Mouse (Mus musculus) midbrain, embryonic 15.5 days (tissue): Measurements from ENCODE around the gene Tmem266. TPM values are rescaled to one million over a fixed set of nuclear protein-coding genes. Genes with fewer than 3 reads are reported as not detected.

Experiments used
- ATAC-seq: fragments of 200-750 bp; cut with Nextera tagmentation; replicated peaks from 2 replicates; pipeline ENCODE4 v1.8.0; 2017; ENCODE audit warnings: moderate TSS enrichment
- H3K27ac ChIP-seq: fragments of 300-500 bp; sonication (generic); 2 replicates; pipeline ENCODE4 v1.5.1; 2015; ENCODE audit warnings: mild to moderate bottlenecking, inconsistent platforms
- H3K27me3 ChIP-seq: fragments of 300-500 bp; sonication (generic); replicated peaks from 2 replicates; pipeline ENCODE4 v1.6.1; 2015; ENCODE audit warnings: inconsistent platforms
- H3K36me3 ChIP-seq: fragments of 300-500 bp; sonication (generic); replicated peaks from 2 replicates; pipeline ENCODE4 v1.6.1; 2015; ENCODE audit warnings: inconsistent platforms
- H3K4me1 ChIP-seq: fragments of 300-500 bp; sonication (generic); 2 replicates; pipeline ENCODE4 v1.6.1; 2015; ENCODE audit warnings: inconsistent platforms
- H3K4me2 ChIP-seq: fragments of 300-500 bp; sonication (generic); 2 replicates; pipeline ENCODE4 v1.6.1; 2015; ENCODE audit warnings: inconsistent platforms, mild to moderate bottlenecking, moderate library complexity
- H3K4me3 ChIP-seq: fragments of 300-500 bp; sonication (generic); 2 replicates; pipeline ENCODE4 v1.5.1; 2015; ENCODE audit warnings: mild to moderate bottlenecking, inconsistent platforms
- H3K9ac ChIP-seq: fragments of 300-500 bp; sonication (generic); 2 replicates; pipeline ENCODE4 v1.6.1; 2015; ENCODE audit warnings: mild to moderate bottlenecking, inconsistent platforms
- H3K9me3 ChIP-seq: fragments of 300-500 bp; sonication (generic); 2 replicates; pipeline ENCODE4 v1.6.1; 2016; ENCODE audit warnings: inconsistent platforms
- WGBS: fragments of 180-500 bp; shearing (Covaris S2); methylation state at CpG from one replicate; pipeline ENCODE4 v1.1.7; 2015; ENCODE audit warnings: mixed read lengths; 5-methylcytosine and 5-hydroxymethylcytosine counted together
- polyA plus RNA-seq: library from polyadenylated mRNA; unstranded; fragments of >200 nt; fragmentation: Nextera tagmentation; extraction: Ambion mirVana; gene quantifications from 2 replicates; pipeline ENCODE4 v1.2.1, GENCODE M21; 2015

The Tmem266 gene
- polyA plus RNA-seq, 1 experiment from 2014 or later, result 5.8 TPM

DNA sequence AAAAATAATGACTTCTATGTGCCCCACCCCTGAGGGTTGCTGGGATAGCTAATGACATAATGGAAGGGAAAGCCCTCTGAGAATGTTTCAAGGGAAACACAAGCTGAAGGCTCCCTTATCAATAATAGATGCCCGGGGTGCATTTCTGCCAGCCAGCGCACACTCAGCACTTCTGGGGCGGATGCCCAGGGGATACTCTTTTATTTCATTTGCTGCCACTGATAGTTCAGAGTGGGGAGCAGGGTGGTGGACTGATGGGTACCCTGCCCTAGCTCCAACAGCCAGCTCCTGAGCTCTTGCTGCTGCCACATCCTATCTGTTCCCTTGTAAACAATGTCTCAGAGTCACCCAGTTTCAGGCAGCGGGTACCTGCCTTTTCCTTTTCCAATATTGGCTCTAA is 120.8 kb downstream of the Tmem266 start:
- H3K27me3 ChIP-seq, result no peaks in the 10 kb centered on the region
- no peak overlapping the region for H3K4me3 ChIP-seq
- no peak overlapping the region for H3K9ac ChIP-seq
- 85% methylated on average over 4 of the region's 4 CpGs for WGBS
- H3K9me3 ChIP-seq, result no peaks in the 10 kb centered on the region
- H3K4me1 ChIP-seq, result no peaks in the 10 kb centered on the region
- ATAC-seq, result no peak
- H3K27ac ChIP-seq, result no peak overlapping the region
- no peak overlapping the region for H3K4me2 ChIP-seq
- H3K36me3 ChIP-seq, result no peaks in the 10 kb centered on the region

- H3K9me3 ChIP-seq, result no peaks in the 10 kb centered on the region
- H3K9ac ChIP-seq, result no peak overlapping the region
- H3K4me1 ChIP-seq, result no peaks in the 10 kb centered on the region
- H3K4me2 ChIP-seq, result no peak overlapping the region
- no peaks in the 10 kb centered on the region for H3K27me3 ChIP-seq
- no peak overlapping the region for H3K4me3 ChIP-seq
- no peak for ATAC-seq
- H3K36me3 ChIP-seq, result no peaks in the 10 kb centered on the region
- WGBS, result 78% methylated on average over 1 of the region's 1 CpGs
- no peak overlapping the region for H3K27ac ChIP-seq
These were observed 122.4 kb downstream of the Tmem266 start for GRCm38 (mm10) chr9:55449108-55449507.

DNA sequence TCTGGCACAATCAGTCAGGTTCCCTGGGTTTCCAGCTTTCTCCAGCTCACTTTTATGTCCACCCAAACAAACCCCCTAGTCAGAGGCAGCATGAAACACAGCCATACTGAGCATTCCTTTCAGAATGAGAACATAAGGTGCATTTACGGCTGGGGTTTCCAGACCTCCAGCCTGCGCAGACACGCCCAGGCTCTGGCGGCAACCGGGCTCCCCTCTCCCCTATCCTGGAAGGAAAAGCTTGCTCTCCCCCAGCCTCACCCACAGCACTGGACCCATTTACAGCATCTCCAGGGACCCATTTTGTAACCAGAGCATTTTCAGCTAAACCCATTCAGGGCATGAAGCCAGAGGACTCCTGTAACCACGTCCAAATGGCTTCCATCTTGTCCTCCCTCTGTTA is 123.3 kb downstream of the Tmem266 start:
- Histone ChIP-seq H3K4me1 (no peaks in the 10 kb centered on the region), H3K36me3 (no peaks in the 10 kb centered on the region), H3K9ac (no peak overlapping the region), H3K4me2 (no peak overlapping the region), H3K4me3 (no peak overlapping the region), H3K27ac (no peak overlapping the region), H3K27me3 (no peaks in the 10 kb centered on the region), H3K9me3 (no peaks in the 10 kb centered on the region)
- no peak for ATAC-seq
- WGBS, result 90% methylated on average over 6 of the region's 6 CpGs

- Histone ChIP-seq H3K9me3 (no peaks in the 10 kb centered on the region), H3K27me3 (no peaks in the 10 kb centered on the region), H3K36me3 (no peaks in the 10 kb centered on the region), H3K4me1 (no peaks in the 10 kb centered on the region), H3K9ac (no peak overlapping the region), H3K4me2 (no peak overlapping the region), H3K4me3 (no peak overlapping the region), H3K27ac (no peak overlapping the region)
- ATAC-seq, result no peak
- 92% methylated on average over 3 of the region's 3 CpGs for WGBS
These were observed 124.7 kb downstream of the Tmem266 start for GRCm38 (mm10) chr9:55451426-55451825.

DNA sequence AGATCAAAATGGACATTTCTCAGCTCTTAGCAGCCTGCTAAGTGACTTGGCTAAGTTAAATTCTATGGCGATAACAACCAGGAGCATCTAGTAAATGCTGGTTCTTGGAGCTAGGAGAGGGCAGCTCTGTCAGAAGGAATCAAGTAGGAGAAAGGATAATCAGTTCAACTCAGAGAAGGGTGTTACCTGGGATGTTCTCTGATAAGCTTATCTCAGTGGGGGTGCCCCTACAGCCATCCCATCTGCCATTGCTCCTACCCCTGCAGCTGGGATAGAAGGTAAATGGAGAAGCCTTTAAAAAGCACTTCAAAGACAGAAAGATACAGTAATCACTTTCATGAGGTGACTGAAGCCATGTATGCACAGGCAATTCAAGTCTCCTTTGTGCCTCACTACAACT is 126.2 kb downstream of the Tmem266 start:
- ATAC-seq, result no peak
- no peaks in the 10 kb centered on the region for H3K27me3 ChIP-seq
- H3K36me3 ChIP-seq, result no peaks in the 10 kb centered on the region
- H3K9ac ChIP-seq, result no peak overlapping the region
- H3K4me3 ChIP-seq, result no peak overlapping the region
- H3K27ac ChIP-seq, result no peak overlapping the region
- no peak overlapping the region for H3K4me2 ChIP-seq
- H3K9me3 ChIP-seq, result no peaks in the 10 kb centered on the region
- no peaks in the 10 kb centered on the region for H3K4me1 ChIP-seq
- 88% methylated on average over 1 of the region's 1 CpGs for WGBS

DNA sequence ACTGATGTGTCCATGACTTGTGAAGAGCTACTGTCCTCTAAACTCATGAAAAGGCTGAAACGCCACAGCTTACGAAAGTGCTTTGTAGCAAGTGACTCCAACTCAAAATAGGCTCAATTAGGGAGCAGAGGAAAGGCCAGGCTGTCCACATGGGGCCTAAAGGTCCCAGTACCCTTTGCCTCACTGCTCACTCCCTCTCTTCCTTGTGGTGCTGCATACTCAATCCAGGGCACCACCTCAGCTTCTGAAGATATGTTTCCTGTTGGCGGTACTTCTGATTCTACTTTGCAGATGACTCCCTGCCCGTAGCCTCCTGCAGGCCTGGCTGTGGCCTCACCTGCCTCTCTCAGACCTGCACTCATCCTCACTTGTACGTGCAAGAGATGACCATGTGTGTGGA is 126.7 kb downstream of the Tmem266 start:
- no peak overlapping the region for H3K9ac ChIP-seq
- no peaks in the 10 kb centered on the region for H3K9me3 ChIP-seq
- no peaks in the 10 kb centered on the region for H3K4me1 ChIP-seq
- no peaks in the 10 kb centered on the region for H3K36me3 ChIP-seq
- no peak overlapping the region for H3K4me3 ChIP-seq
- no peak overlapping the region for H3K4me2 ChIP-seq
- no peak overlapping the region for H3K27ac ChIP-seq
- WGBS, result 88% methylated on average over 5 of the region's 5 CpGs
- no peak for ATAC-seq
- H3K27me3 ChIP-seq, result no peaks in the 10 kb centered on the region

DNA sequence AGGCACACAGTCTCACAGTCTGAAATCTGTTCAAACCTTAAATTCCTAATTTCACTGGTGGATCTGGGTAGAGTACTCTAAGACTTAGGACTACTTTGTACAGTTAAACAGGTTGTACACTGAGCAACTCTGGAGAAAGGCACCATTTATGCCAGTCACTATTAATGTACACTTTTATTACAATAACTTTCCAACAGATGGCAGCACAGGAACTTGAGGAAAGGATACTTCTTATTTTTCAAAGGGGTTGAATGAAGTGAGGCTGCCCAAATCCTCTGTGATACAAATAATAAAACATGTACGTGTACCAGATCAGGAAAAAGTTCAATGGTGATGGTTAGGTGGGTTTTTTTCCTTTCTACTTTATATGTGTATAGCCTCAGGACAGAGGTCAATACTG is 141.7 kb downstream of the Tmem266 start:
- H3K4me3 ChIP-seq, result no peak overlapping the region
- no peak for ATAC-seq
- H3K9ac ChIP-seq, result no peak overlapping the region
- H3K4me2 ChIP-seq, result no peak overlapping the region
- H3K4me1 ChIP-seq, result no peaks in the 10 kb centered on the region
- no peaks in the 10 kb centered on the region for H3K9me3 ChIP-seq
- H3K27ac ChIP-seq, result no peak overlapping the region
- H3K27me3 ChIP-seq, result no peaks in the 10 kb centered on the region
- WGBS, result 65% methylated on average over 1 of the region's 1 CpGs
- no peaks in the 10 kb centered on the region for H3K36me3 ChIP-seq

DNA sequence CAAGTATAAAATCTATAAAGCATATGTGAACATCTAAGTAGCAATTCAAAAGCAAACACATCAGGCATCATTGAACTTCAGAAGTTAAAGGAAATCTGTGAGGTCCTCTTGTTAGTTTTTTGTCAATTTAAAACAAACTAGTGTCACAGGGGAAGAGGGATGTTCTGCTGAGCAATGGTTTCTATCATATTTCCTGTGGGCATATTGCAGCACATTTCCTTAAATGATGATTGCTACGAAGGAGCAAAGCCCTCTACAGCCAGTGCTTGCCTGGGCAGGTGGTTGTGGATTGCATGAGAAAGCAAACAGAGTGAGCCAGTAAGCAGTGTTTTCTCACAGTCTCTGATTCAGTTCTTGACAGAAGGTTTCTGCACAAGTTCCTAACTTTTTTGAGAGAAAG is 149.4 kb downstream of the Tmem266 start:
- WGBS, result 76% methylated on average over 1 of the region's 1 CpGs
- H3K4me1 ChIP-seq, result no peaks in the 10 kb centered on the region
- no peak for ATAC-seq

GRCm38 (mm10) chr9:55478699-55479098 is 152.0 kb downstream of the Tmem266 start:
- Histone ChIP-seq H3K27me3 (no peaks in the 10 kb centered on the region), H3K4me2 (no peak overlapping the region), H3K36me3 (no peaks in the 10 kb centered on the region), H3K9ac (no peak overlapping the region), H3K9me3 (no peaks in the 10 kb centered on the region), H3K4me3 (no peak overlapping the region), H3K4me1 (no peaks in the 10 kb centered on the region), H3K27ac (no peak overlapping the region)
- ATAC-seq, result no peak

More for the DNA sequence above, 149.4 kb downstream of the Tmem266 start:
- no peaks in the 10 kb centered on the region for H3K36me3 ChIP-seq
- H3K27me3 ChIP-seq, result no peaks in the 10 kb centered on the region
- no peaks in the 10 kb centered on the region for H3K9me3 ChIP-seq
- H3K27ac ChIP-seq, result no peak overlapping the region
- no peak overlapping the region for H3K4me2 ChIP-seq
- H3K4me3 ChIP-seq, result no peak overlapping the region
- H3K9ac ChIP-seq, result no peak overlapping the region

DNA sequence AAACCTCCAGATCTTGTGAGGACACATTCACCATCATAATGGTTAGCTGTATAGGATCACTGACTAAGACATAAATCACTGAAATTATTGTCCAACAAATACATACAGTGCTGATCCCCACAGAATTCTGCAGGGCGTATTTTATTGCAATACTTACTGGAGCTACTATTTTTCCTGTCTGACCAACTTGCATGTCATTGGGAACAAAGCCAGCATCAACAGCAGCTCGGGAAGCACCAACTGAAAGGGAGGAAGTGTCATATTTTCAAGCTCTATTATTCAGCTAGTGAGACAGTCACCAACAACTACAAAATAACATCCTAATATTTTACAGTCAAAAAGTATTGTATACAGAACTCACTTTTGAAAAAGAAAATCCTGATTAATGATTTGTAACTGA is 155.4 kb downstream of the Tmem266 start:
- 68% methylated on average over 2 of the region's 2 CpGs for WGBS

More for the DNA sequence above, 155.4 kb downstream of the Tmem266 start:
- Histone ChIP-seq H3K9me3 (no peaks in the 10 kb centered on the region), H3K27me3 (no peaks in the 10 kb centered on the region), H3K9ac (no peak overlapping the region), H3K27ac (no peak overlapping the region), H3K4me3 (no peak overlapping the region), H3K4me1 (no peaks in the 10 kb centered on the region), H3K36me3 (no peaks in the 10 kb centered on the region), H3K4me2 (no peak overlapping the region)
- ATAC-seq, result no peak

Other genes with a start within 250 kb of the Tmem266 start
- 39.3 and 40.3 TPM in 2 replicates for gene Ube2q2, start 178.1 kb upstream of the Tmem266 start, polyA plus RNA-seq
- gene Fbxo22, start 118.0 kb upstream of the Tmem266 start, polyA plus RNA-seq, result 83.4 and 89.1 TPM in 2 replicates
- gene Nrg4, start 69 bp upstream of the Tmem266 start, polyA plus RNA-seq, result 1.1 and 1.6 TPM in 2 replicates
- 71.4 and 81.8 TPM in 2 replicates for gene Etfa, start 185.3 kb downstream of the Tmem266 start, polyA plus RNA-seq
- gene Isl2, start 211.8 kb downstream of the Tmem266 start, polyA plus RNA-seq, result 2.0 and 3.5 TPM in 2 replicates